Mouse (Mus musculus) adrenal gland, adult (tissue): Measurements from ENCODE around the gene Olfr1141.

Source experiments
- DNase-seq, 2 experiments: peaks; one replicate each; pipeline ENCODE4 v3.0.0; 2022 to 2023; ENCODE audit warnings: low spot score in 1 of 2; ENCODE audit not compliant: inconsistent age in 2 of 2

Olfr1141 gene

DNA sequence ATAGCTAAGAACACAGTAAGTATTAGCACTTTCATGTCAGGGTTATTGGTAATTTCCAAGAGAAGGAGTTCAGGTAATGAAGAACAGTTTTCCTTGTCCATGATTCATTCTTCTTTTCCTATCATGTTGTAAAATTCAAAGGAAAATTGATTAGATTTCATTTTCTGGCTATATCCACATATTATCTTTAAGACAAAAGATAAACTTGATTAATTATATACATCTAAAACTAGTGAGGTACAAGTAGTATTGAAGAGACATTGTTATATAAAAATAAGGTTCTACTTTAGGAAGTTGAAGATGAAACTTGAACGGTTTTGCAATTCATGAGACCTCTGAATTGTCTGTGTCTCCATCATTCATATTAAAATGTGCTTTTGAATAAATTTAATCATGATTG lies at the start of gene Olfr1141:
Olfr1141 (minus strand) TSS at position 101 of the 400 bp plus-strand sequence.
- no peak for DNase-seq

DNA sequence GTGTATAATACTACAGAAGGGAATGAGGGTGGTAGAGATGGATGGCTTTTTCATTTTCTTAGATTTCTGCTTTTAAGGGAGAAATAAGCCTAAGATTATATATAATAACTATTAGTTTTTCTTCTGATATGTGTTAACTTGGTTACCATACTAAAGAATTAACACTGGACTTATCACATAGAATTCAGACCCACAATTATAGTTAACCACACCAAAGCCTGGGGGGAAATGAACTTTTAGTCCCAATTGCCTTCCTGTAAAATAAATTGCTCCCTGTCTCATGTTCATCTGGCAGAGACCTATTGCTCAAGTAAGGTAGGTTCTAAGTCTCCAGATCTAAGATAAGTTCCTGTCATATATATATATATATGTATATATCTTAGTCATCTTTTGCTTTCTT lies 46.5 kb upstream of the Olfr1141 start, which contains the start of gene Olfr1143:
Olfr1143 (plus strand) TSS at position 301 of the 400 bp plus-strand sequence.
- DNase-seq: no peak

DNA sequence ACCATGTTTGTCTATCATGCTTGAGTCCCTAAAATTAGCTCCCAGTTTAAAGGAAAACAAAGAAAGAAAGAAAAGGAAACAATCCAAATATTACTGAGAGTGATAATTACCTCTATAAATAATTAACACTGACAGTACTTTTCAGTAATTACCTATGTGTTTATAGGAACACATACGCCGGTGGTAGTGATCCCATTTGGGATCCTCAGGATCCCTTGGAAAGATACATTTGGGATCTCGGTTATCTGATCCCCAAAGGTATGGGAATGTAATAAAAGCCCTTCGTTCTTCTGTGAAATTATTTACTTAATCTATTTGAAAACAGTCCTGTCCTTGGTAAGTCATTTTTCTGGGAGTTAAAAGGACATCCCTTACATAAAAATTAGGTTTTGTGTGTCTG lies 25.4 kb upstream of the Olfr1141 start, which contains the start of gene Olfr152:
Olfr152 (plus strand) TSS at position 301 of the 400 bp plus-strand sequence.
- no peak for DNase-seq

DNA sequence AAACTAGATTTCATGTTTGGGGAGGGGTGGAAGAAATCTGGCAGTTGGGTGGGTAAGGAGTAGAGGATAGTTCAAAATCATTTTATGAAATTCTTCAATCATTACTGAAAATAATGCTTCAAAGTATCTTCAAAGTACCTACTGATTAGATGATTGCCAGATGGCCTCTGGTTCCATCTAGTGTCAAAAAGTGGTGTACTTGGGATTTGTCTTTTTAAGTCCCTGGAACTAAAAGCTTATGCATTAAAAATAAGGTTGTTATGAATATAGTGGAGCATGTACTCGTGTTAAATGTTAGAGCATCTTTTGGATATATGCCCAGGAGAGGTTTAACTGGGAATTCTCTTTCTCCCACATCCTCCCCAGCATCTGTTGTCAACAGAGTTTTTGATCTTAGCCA lies 22.4 kb upstream of the Olfr1141 start:
- DNase-seq: no peak

DNA sequence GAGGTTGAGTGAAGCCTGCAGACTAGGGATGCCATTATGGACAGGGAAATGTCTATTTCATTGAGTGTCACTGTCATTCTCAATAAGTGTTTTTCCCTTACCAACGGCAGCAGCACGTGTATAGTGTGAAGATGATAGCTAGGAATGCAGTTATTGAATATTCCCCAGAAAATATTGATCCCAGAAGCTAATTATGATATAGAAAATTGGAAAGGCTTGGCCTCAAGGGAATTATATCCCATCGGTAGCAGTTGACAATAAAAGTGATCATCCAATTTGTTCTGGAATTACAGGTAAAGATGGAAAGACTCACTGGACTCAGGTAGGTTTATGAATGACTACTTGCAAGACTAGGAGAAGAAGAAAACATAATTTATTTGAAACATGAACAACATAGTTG lies 10.3 kb downstream of the Olfr1141 start, which contains the start of gene Olfr1140:
Olfr1140 (plus strand) TSS at position 301 of the 400 bp plus-strand sequence.
- DNase-seq: no peak

DNA sequence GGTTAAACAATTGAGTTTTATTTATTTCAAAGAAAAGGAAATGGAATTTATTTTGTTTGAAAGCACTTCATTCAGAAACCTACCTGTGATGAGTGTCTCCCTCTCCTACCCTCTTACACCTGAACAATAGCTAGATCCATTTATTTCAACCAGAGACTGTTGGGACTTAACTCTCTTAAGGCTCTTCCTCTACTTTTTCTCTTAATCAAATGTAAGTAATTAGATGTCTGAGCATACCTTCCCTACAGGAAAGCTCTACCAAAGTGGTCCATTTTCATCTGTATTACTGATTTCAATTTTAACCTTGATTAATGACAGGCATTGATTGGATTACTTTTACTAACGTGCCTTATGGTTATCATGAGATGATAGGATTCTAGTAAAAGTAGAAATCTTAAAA lies 13.9 kb downstream of the Olfr1141 start, which contains the start of gene Olfr1138:
Olfr1138 (minus strand) TSS at position 101 of the 400 bp plus-strand sequence.
- DNase-seq: no peak

DNA sequence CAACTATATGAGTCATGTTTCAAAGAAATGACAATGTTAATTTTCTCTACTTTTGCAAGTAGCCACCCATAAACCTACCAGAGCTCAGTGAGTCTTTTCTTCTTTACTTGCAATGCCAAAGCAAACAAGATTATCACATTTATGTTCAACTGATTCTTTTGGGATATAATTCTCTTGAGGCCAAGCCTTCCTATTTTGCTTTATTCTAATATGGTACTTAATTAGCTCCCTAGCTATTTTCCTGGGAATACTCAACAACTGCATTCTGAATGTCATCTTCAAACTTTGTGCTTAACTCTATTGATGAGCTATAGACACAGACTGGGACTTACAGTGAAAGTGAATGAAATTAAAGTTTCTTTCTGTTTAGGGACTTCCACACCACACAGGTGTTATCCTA lies 40.7 kb downstream of the Olfr1141 start, which contains the start of gene Olfr1137:
Olfr1137 (minus strand) TSS at position 101 of the 400 bp plus-strand sequence.
- DNase-seq: no peak
